In the genomic region with DNA sequence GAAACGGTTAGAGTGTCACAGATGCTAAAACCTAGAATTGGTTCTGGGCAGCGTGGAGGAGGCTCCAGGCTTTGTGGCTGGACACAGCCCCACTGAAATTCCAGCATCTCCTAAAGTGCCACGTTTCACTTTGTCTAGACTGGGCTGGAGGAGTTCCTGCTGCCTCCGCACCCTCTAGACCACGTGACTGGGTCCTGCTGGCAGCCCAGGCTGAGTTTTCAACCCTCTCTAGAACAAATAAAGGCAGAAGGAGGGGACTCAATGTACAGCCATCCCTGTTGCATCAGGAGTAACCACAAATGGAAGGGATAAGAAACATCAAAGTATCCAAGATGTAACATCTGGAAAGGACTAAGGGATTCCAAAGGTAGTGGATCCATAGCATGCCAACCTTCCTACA, we compare ENCODE assay signal across 10 mouse cellular contexts. TPM values are rescaled to one million over a fixed set of nuclear protein-coding genes. Genes with fewer than 3 reads are reported as not detected.
A peak's percentile ranks its signal among the peaks of the same experiment; 100 is the strongest.
DNase-seq lines count a peak whose midpoint lies in the region; ATAC-seq and TF ChIP-seq lines count a peak whose summit lies in the region.
"Had no signal": no experiment of that assay in that cellular context is flagged by ENCODE, and none has a peak within 500 bp of the region (broad histone marks: within the 10 kb centered on the region; RNA-seq: fewer than 3 reads in every experiment).

No protein-coding gene starts in this region.

- WGBS in liver, adult 2 months, result 49% methylated on average over 5 of the region's 5 CpGs
- 45% methylated on average over 5 of the region's 5 CpGs for WGBS in liver, postnatal 0 days (ENCODE audit: insufficient replicate concordance)
- 57% methylated on average over 5 of the region's 5 CpGs for WGBS in embryonic facial prominence, embryonic 14.5 days
- WGBS in intestine, embryonic 15.5 days, result 54% methylated on average over 5 of the region's 5 CpGs
- WGBS in forebrain, embryonic 16.5 days, result 67% methylated on average over 5 of the region's 5 CpGs
- WGBS in forebrain, embryonic 11.5 days, result 78% methylated on average over 5 of the region's 5 CpGs

- peaks cover 2% of the 10 kb centered on the region; the same call in 1 of the 2 replicates for H3K4me1 ChIP-seq in liver, adult 2 months (ENCODE audit: control insufficient read depth, insufficient read depth, low read length)
- H3K4me1 ChIP-seq in liver, postnatal 0 days (ENCODE audit: insufficient read depth), result 0 out of 2 replicates have a peak, but pooled peaks cover 4% of the 10 kb centered on the region
- peaks cover 21% of the 10 kb centered on the region for H3K4me1 ChIP-seq in embryonic facial prominence, embryonic 14.5 days (ENCODE audit: control insufficient read depth, insufficient read depth, low read length)
- peaks cover 24% of the 10 kb centered on the region for H3K4me1 ChIP-seq in intestine, embryonic 15.5 days (replicated peaks)
- peaks cover 17% of the 10 kb centered on the region for H3K4me1 ChIP-seq in forebrain, embryonic 16.5 days (replicated peaks; ENCODE audit: control insufficient read depth, insufficient read depth, low read length)
- peaks cover 11% of the 10 kb centered on the region for H3K4me1 ChIP-seq in forebrain, embryonic 11.5 days (replicated peaks; ENCODE audit: control insufficient read depth, insufficient read depth, low read length)

- 0 out of 2 replicates have a peak overlapping the region, but pooled peaks have one; percentile 8 for H3K27ac ChIP-seq in liver, adult 2 months (replicated peaks; ENCODE audit: insufficient read depth, low read depth, low read length)
- H3K27ac ChIP-seq in liver, postnatal 0 days (ENCODE audit: low read depth), result no peak overlapping the region
- no peak overlapping the region for H3K27ac ChIP-seq in embryonic facial prominence, embryonic 14.5 days (replicated peaks; ENCODE audit: low read depth, low read length)
- H3K27ac ChIP-seq in intestine, embryonic 15.5 days, result peak overlapping the region; percentile 41; the same call in 1 of the 2 replicates
- H3K27ac ChIP-seq in forebrain, embryonic 16.5 days (ENCODE audit: low read length), result no peak overlapping the region
- no peak overlapping the region for H3K27ac ChIP-seq in forebrain, embryonic 11.5 days (ENCODE audit: low read depth, low read length)
- H3K27ac ChIP-seq: liver, embryonic 15.5 days had no signal

- no peak overlapping the region for H3K9ac ChIP-seq in liver, adult 2 months (ENCODE audit: low read depth, low read length)
- no peak overlapping the region for H3K9ac ChIP-seq in liver, postnatal 0 days (replicated peaks)
- H3K9ac ChIP-seq in embryonic facial prominence, embryonic 14.5 days (ENCODE audit: low read depth, low read length), result no peak overlapping the region
- H3K9ac ChIP-seq in intestine, embryonic 15.5 days, result no peak overlapping the region
- no peak overlapping the region for H3K9ac ChIP-seq in forebrain, embryonic 16.5 days (replicated peaks; ENCODE audit: low read depth, low read length)
- H3K9ac ChIP-seq in forebrain, embryonic 11.5 days (ENCODE audit: low read length), result no peak overlapping the region
- H3K9ac ChIP-seq: liver, embryonic 15.5 days had no signal

- H3K4me2 ChIP-seq in liver, postnatal 0 days (ENCODE audit: low read depth, low read length), result no peak overlapping the region
- H3K4me2 ChIP-seq in embryonic facial prominence, embryonic 14.5 days (ENCODE audit: low read depth, low read length), result peak overlapping the region; percentile 10; the same call in 1 of the 2 replicates
- H3K4me2 ChIP-seq in intestine, embryonic 15.5 days (replicated peaks), result peak overlapping the region; percentile 33
- H3K4me2 ChIP-seq in forebrain, embryonic 16.5 days (ENCODE audit: low read length), result no peak overlapping the region
- H3K4me2 ChIP-seq in forebrain, embryonic 11.5 days (ENCODE audit: low read depth, low read length, severe bottlenecking), result no peak overlapping the region
- H3K4me2 ChIP-seq: liver, embryonic 15.5 days had no signal

- H3K9me3 ChIP-seq in liver, postnatal 0 days (ENCODE audit: low read length), result no peaks in the 10 kb centered on the region
- H3K9me3 ChIP-seq in embryonic facial prominence, embryonic 14.5 days (ENCODE audit: control insufficient read depth, low read length), result no peaks in the 10 kb centered on the region
- H3K9me3 ChIP-seq in intestine, embryonic 15.5 days, result no peaks in the 10 kb centered on the region
- H3K9me3 ChIP-seq in forebrain, embryonic 16.5 days (ENCODE audit: control insufficient read depth, low read length), result no peaks in the 10 kb centered on the region
- H3K9me3 ChIP-seq in forebrain, embryonic 11.5 days (ENCODE audit: control insufficient read depth, low read length), result no peaks in the 10 kb centered on the region
- H3K9me3 ChIP-seq: liver, embryonic 15.5 days had no signal

- ATAC-seq in liver, postnatal 0 days, result no peak
- no peak for ATAC-seq in embryonic facial prominence, embryonic 14.5 days (ENCODE audit: low read depth)
- ATAC-seq in intestine, embryonic 15.5 days, result no peak
- no peak for ATAC-seq in forebrain, embryonic 16.5 days
- ATAC-seq in forebrain, embryonic 11.5 days (replicated peaks; ENCODE audit: low FRiP score), result no peak

- H3K36me3 ChIP-seq in liver, adult 2 months (ENCODE audit: control insufficient read depth, insufficient read depth, low read length), result no peaks in the 10 kb centered on the region
- no peaks in the 10 kb centered on the region for H3K36me3 ChIP-seq in liver, postnatal 0 days (replicated peaks; ENCODE audit: insufficient read depth, low read length)
- H3K36me3 ChIP-seq in embryonic facial prominence, embryonic 14.5 days (ENCODE audit: control insufficient read depth, insufficient read depth, low read length), result peaks cover 41% of the 10 kb centered on the region
- H3K36me3 ChIP-seq in intestine, embryonic 15.5 days, result no peaks in the 10 kb centered on the region
- H3K36me3 ChIP-seq in forebrain, embryonic 16.5 days (ENCODE audit: control insufficient read depth, insufficient read depth), result no peaks in the 10 kb centered on the region
- H3K36me3 ChIP-seq in forebrain, embryonic 11.5 days (ENCODE audit: control insufficient read depth, insufficient read depth, low read length), result no peaks in the 10 kb centered on the region
- H3K36me3 ChIP-seq: liver, embryonic 15.5 days had no signal

- no peak for TF ChIP-seq CTCF in liver, adult 2 months (IDR thresholded peaks at IDR 0.05; ENCODE audit: low read depth, low read length)
- no peak for TF ChIP-seq CTCF in liver, postnatal 0 days (IDR thresholded peaks at IDR 0.05; ENCODE audit: low read depth)

- no peak for DNase-seq in liver, adult 2 months (ENCODE audit: extremely low read depth, low read depth, low spot score)
- DNase-seq in liver, postnatal 0 days, result no peak
- DNase-seq in embryonic facial prominence, embryonic 14.5 days (ENCODE audit: low spot score), result peak; percentile 29
- DNase-seq in lung, postnatal 4 days, result peak; percentile 68 to 80
- DNase-seq in left cerebral cortex, adult 11 months (ENCODE audit: low spot score), result no peak
- no peak for DNase-seq in forebrain, embryonic 11.5 days (ENCODE audit: low spot score)
- DNase-seq: cerebellum, postnatal 14 days had no signal

- no peaks in the 10 kb centered on the region for H3K79me2 ChIP-seq in liver, adult 2 months (ENCODE audit: control insufficient read depth, insufficient read depth, low read length)

- no peaks in the 10 kb centered on the region for H3K27me3 ChIP-seq in liver, adult 2 months (ENCODE audit: control insufficient read depth, insufficient read depth, low read length)
- H3K27me3 ChIP-seq in liver, postnatal 0 days (ENCODE audit: insufficient read depth, low read length), result no peaks in the 10 kb centered on the region
- no peaks in the 10 kb centered on the region for H3K27me3 ChIP-seq in embryonic facial prominence, embryonic 14.5 days (replicated peaks; ENCODE audit: control insufficient read depth, insufficient read depth, low read length)
- H3K27me3 ChIP-seq in intestine, embryonic 15.5 days (replicated peaks), result no peaks in the 10 kb centered on the region
- H3K27me3 ChIP-seq in forebrain, embryonic 16.5 days (replicated peaks; ENCODE audit: control insufficient read depth, insufficient read depth, low read length), result no peaks in the 10 kb centered on the region
- no peaks in the 10 kb centered on the region for H3K27me3 ChIP-seq in forebrain, embryonic 11.5 days (ENCODE audit: control insufficient read depth, insufficient read depth, low read length)

- TF ChIP-seq POLR2A in liver, adult 2 months (IDR thresholded peaks at IDR 0.05; ENCODE audit: extremely low read depth, insufficient read depth, low read length), result no peak

- H3K4me3 ChIP-seq in liver, adult 2 months (ENCODE audit: insufficient read depth, low read depth, low read length), result no peak overlapping the region
- H3K4me3 ChIP-seq in liver, postnatal 0 days (ENCODE audit: low read depth, low read length), result no peak overlapping the region
- no peak overlapping the region for H3K4me3 ChIP-seq in embryonic facial prominence, embryonic 14.5 days (ENCODE audit: low read depth, low read length)
- H3K4me3 ChIP-seq in intestine, embryonic 15.5 days (replicated peaks), result no peak overlapping the region
- no peak overlapping the region for H3K4me3 ChIP-seq in forebrain, embryonic 16.5 days (replicated peaks; ENCODE audit: low read length)
- H3K4me3 ChIP-seq in forebrain, embryonic 11.5 days (ENCODE audit: low read depth, low read length), result no peak overlapping the region
- H3K4me3 ChIP-seq: liver, embryonic 15.5 days had no signal

- TF ChIP-seq EP300 in liver, postnatal 0 days (IDR thresholded peaks at IDR 0.05; ENCODE audit: low read depth), result no peak

RNA-seq across cellular contexts. Expression of gene Sparc, which starts 8.7 kb away (rescaled TPM):
- total RNA-seq in liver, adult 2 months (2014; rRNA removed), result 28.0 and 41.7 TPM in 2 replicates
- 110 and 128 TPM in 2 replicates for polyA plus RNA-seq in liver, adult 2 months (2012; rRNA removed)
- polyA plus RNA-seq in liver, postnatal 0 days (2015; fragmentation: Nextera tagmentation; extraction: Ambion mirVana), result 258 and 272 TPM in 2 replicates
- 2,713 and 3,340 TPM in 2 replicates for polyA plus RNA-seq in embryonic facial prominence, embryonic 14.5 days (2014; fragmentation: Nextera tagmentation; extraction: Ambion mirVana)
- 1,532 and 1,545 TPM in 2 replicates for polyA plus RNA-seq in intestine, embryonic 15.5 days (2015; fragmentation: Nextera tagmentation; extraction: Ambion mirVana)
- 316 and 452 TPM in 2 replicates for polyA plus RNA-seq in forebrain, embryonic 16.5 days (2015; fragmentation: Nextera tagmentation; extraction: Ambion mirVana)
- 348 and 407 TPM in 2 replicates for polyA plus RNA-seq in forebrain, embryonic 11.5 days (2014; fragmentation: Nextera tagmentation; extraction: Ambion mirVana)

RNA-seq across cellular contexts. Expression of gene Atox1, which starts 46.7 kb away (rescaled TPM):
- 220 and 227 TPM in 2 replicates for total RNA-seq in liver, adult 2 months (2014; rRNA removed)
- 358 and 464 TPM in 2 replicates for polyA plus RNA-seq in liver, adult 2 months (2012; rRNA removed)
- 261 and 271 TPM in 2 replicates for polyA plus RNA-seq in liver, postnatal 0 days (2015; fragmentation: Nextera tagmentation; extraction: Ambion mirVana)
- polyA plus RNA-seq in embryonic facial prominence, embryonic 14.5 days (2014; fragmentation: Nextera tagmentation; extraction: Ambion mirVana), result 409 and 416 TPM in 2 replicates
- 370 and 402 TPM in 2 replicates for polyA plus RNA-seq in intestine, embryonic 15.5 days (2015; fragmentation: Nextera tagmentation; extraction: Ambion mirVana)
- polyA plus RNA-seq in forebrain, embryonic 16.5 days (2015; fragmentation: Nextera tagmentation; extraction: Ambion mirVana), result 218 and 221 TPM in 2 replicates
- polyA plus RNA-seq in forebrain, embryonic 11.5 days (2014; fragmentation: Nextera tagmentation; extraction: Ambion mirVana), result 209 and 211 TPM in 2 replicates

RNA-seq across cellular contexts. Expression of gene G3bp1, which starts 55.2 kb away (rescaled TPM):
- 15.7 and 19.5 TPM in 2 replicates for total RNA-seq in liver, adult 2 months (2014; rRNA removed)
- 13.6 and 14.0 TPM in 2 replicates for polyA plus RNA-seq in liver, adult 2 months (2012; rRNA removed)
- polyA plus RNA-seq in liver, postnatal 0 days (2015; fragmentation: Nextera tagmentation; extraction: Ambion mirVana), result 34.2 and 36.8 TPM in 2 replicates
- 147 and 171 TPM in 2 replicates for polyA plus RNA-seq in embryonic facial prominence, embryonic 14.5 days (2014; fragmentation: Nextera tagmentation; extraction: Ambion mirVana)
- 163 and 179 TPM in 2 replicates for polyA plus RNA-seq in intestine, embryonic 15.5 days (2015; fragmentation: Nextera tagmentation; extraction: Ambion mirVana)
- 144 and 158 TPM in 2 replicates for polyA plus RNA-seq in forebrain, embryonic 16.5 days (2015; fragmentation: Nextera tagmentation; extraction: Ambion mirVana)
- 267 and 273 TPM in 2 replicates for polyA plus RNA-seq in forebrain, embryonic 11.5 days (2014; fragmentation: Nextera tagmentation; extraction: Ambion mirVana)

Comparison
In these comparisons a context has a peak if more than half of its experiments do, and no peak if none do; other contexts are left out.
1. H3K27ac ChIP-seq: peak in liver, adult 2 months (single experiment) and intestine, embryonic 15.5 days (single experiment); none in liver, postnatal 0 days (single experiment), embryonic facial prominence, embryonic 14.5 days (single experiment), forebrain, embryonic 16.5 days (single experiment) and forebrain, embryonic 11.5 days (single experiment).
2. DNase-seq: peak in embryonic facial prominence, embryonic 14.5 days (single experiment) and lung, postnatal 4 days (2 of 2); none in liver, adult 2 months (single experiment), liver, postnatal 0 days (single experiment), left cerebral cortex, adult 11 months (single experiment) and forebrain, embryonic 11.5 days (single experiment).
3. H3K4me2 ChIP-seq: peak in embryonic facial prominence, embryonic 14.5 days (single experiment) and intestine, embryonic 15.5 days (single experiment); none in liver, postnatal 0 days (single experiment), forebrain, embryonic 16.5 days (single experiment) and forebrain, embryonic 11.5 days (single experiment).